Mouse (Mus musculus) gastrocnemius, postnatal 10 days (tissue): ENCODE results near the gene Dact2. TPM values are rescaled to one million over a fixed set of nuclear protein-coding genes. Genes with fewer than 3 reads are reported as not detected.

Experiments
- DNase-seq: peaks from one replicate; pipeline ENCODE4 v3.0.0; 2021; ENCODE audit warnings: mixed read lengths
- total RNA-seq, 2 experiments: library from RNA; stranded (reverse); gene quantifications; 2 replicates each; pipeline ENCODE4 v1.2.3; 2021

Gene Dact2
- total RNA-seq, 2 experiments from 2014 or later, result 2.0 to 3.5 TPM

DNA sequence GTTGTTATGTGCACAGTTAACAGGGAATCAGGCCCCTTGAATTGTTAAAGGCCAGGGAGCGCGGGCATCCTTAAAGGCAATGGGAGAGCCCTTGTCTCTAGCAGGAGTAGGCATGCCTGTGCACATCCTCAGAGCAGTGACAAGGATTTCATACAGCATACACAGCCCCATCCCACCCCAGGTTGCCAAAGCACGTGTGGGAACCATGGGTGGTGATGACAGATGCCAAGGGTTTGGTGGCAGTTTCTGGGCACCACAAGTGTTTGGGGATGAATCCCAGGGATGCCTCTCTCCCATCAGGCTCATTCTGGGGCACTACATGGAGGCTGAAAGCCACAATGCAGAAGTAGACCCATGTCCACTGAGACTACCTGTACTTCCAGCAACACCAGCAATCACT lies 29.7 kb downstream of the Dact2 start:
- no peak for DNase-seq

DNA sequence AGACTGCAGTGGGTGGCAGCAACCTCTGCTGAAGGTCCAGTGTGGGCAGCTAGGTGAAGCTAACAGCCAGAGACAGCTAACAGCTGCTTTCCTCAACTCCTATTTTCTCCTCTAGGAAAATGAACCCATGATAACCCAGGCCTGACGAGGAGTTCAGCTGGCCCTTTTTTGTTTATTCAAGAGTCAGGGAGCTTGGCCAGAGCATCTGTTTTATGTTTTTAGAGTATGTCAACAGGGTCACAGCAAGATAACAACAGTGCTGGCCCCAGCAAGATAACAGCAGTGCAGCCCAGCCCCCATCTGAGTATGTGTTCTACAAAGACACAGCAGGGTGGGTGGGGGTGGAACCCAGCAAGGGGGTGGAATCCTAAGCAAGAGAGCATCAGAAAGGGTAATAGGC lies 30.6 kb downstream of the Dact2 start:
- DNase-seq, result no peak

DNA sequence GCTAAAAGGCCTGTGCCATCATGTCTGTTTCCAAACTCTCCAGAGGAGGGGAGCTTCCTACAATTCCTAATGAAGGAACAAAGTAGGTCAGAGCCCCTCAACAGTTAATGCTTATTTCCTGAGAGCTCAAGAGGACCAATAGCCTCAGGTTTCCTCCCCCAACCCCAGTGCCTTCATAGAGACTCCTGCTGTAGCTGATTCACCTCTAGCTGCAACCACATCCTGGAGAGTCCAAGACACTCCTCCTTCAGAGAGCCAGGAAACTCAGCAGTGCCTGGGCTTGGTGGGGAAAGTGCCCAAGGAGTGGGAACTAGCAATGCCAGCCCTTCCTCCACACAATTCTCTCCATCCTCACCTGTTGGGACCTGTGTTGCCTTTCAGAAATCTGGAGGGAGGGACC lies 31.4 kb downstream of the Dact2 start:
- no peak for DNase-seq

DNA sequence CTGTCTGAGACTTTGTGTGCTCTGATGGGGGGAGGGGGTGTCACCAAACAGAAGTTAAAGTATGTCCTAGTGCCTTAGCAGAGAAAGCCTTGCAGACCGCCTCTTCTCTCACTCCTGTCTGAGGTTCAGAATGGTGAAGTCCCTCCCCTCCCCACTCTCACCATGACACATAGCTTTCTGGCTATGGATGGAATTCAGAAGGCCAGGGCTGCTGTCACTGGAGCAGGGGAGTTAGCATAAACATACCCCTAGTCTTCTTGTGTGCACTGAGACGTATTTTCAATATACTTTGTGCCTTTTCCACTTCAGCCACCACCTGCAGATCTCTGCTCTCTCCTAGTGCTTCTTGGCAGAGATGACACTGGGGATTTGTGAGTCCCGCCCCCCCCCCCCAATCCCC lies 31.9 kb downstream of the Dact2 start:
- DNase-seq, result no peak

- no peak for DNase-seq
Observed at GRCm38 (mm10) chr17:14170961-14171479, 33.1 kb downstream of the Dact2 start.

GRCm38 (mm10) chr17:14169431-14169830 lies 34.7 kb downstream of the Dact2 start:
- no peak for DNase-seq

DNA sequence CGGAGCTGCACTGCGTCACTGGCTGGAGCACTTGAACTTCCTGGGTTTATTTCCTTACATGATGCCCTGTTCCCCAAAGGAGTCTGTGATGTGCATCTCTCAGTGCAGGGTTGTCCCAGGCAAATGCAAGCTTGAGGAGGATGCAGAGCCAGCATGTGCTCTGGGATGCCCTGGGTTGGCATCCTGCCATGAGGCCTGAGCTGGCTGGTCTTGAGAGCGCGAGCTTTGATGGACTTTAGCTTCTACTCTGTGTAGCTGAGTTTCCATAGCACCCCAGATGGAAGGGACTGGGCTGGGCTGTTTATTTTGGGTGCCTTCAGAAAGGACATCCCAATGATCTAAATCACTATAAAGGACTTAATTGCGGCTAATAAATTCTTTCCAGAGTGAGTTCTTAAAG lies 36.5 kb downstream of the Dact2 start:
- DNase-seq, result no peak

DNA sequence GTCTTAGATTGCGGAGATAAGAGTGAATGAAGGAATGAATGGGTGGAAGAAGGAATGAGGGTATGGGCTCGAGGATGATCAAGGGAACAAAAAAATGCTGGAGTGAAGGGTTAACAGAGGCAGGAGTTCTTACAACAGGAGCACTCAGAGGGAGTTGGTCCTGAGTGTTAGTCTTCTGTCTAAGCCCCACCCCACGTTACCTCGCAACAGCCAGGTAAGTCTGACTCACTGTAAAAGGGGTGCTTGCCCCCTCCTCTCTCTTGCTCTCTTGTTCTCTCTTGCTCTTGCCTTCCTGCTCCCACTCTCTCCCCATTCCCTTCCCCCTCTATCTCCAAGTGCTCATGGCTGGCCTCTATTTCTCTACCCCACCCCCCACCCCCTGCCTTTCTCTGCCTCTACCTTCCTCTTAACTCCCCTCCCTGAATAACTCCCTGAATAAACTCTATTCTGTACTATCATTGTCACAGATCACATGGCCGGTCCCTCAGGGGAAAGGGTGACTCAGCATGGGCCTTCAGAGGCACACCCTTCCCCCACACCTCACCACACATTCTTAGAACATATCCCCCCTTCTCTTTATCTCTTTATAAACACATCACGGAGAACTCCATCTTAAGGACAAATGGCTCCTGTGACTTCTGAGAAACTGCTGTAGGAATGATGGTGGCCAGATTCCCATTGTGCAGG lies 37.2 kb downstream of the Dact2 start:
- DNase-seq, result no peak

DNA sequence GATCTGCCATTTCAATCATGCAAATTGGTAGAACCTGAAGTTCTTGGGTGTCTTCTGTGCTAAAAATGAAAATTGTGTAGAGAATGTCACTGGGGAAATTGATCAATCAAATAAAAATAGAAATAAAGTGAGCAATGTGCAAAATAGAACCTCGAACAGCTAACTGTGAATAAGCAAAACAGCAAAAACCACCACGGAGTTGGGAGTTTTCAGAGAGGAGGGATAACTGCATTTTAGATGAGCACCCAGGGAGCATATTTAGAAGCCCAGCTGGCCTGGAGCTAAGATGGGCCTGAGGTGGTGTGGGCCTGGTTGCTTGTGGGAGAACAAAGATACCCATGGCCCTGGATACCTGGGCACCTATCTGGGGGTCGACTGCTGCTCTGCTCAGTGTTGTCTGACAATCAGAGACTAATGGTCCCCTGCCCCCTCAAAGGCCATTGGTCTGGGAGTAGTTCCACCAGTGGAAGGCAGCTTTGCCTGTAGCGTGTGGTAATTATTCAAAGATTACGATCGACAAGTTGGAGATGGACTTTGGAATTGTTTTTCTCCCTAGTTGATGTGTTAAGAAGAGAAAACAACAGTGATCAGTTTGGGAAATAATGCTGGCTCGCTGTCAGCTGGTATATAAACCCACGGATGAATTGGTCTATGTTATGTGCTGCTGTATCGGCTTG lies 38.0 kb downstream of the Dact2 start:
- DNase-seq, result no peak

- peak; percentile 32 for DNase-seq
Observed at GRCm38 (mm10) chr17:14165332-14165876, 38.7 kb downstream of the Dact2 start.

- DNase-seq, result no peak
Observed at GRCm38 (mm10) chr17:14160846-14161245, 43.3 kb downstream of the Dact2 start.

- DNase-seq, result no peak
Observed at GRCm38 (mm10) chr17:14157779-14158195, 46.3 kb downstream of the Dact2 start.

Other genes starting within 250 kb of the Dact2 start
- gene Gm7356, start 200.6 kb downstream of the Dact2 start, total RNA-seq, result not detected
- not detected for gene Gm7358, start 144.8 kb downstream of the Dact2 start, total RNA-seq
- gene Smoc2, start 75.2 kb upstream of the Dact2 start, total RNA-seq, result 10 to 100 TPM; 91.1 to 92.9 TPM